Mouse (Mus musculus): Measurements from ENCODE around the gene Rasgrp2. TPM values are rescaled to one million over a fixed set of nuclear protein-coding genes. Genes with fewer than 3 reads are reported as not detected.

Gene Rasgrp2
- total and polyA plus RNA-seq, 3 experiments, result 176 to 233 TPM; not detected in 1

- Histone ChIP-seq H3K9me3 (replicated peaks; ENCODE audit: insufficient read depth, low read length) (no peaks in the 10 kb centered on the region), H3K27ac (ENCODE audit: control insufficient read depth, low read depth, low read length) (no peak overlapping the region), H3K4me3 (ENCODE audit: control insufficient read depth in 1 of 2, insufficient read depth in 1 of 2, low read depth in 2 of 2, low read length in 2 of 2) (no peak overlapping the region), H3K36me3 (ENCODE audit: control insufficient read depth in 1 of 2, insufficient read depth in 2 of 2, low read length in 2 of 2) (no peaks in the 10 kb centered on the region), H3K27me3 (ENCODE audit: control insufficient read depth in 1 of 2, insufficient read depth in 2 of 2, low read length in 2 of 2) (no peaks in the 10 kb centered on the region), H3K79me2 (ENCODE audit: control insufficient read depth, insufficient read depth, low read length, poor library complexity) (peaks cover 2% of the 10 kb centered on the region; the same call in 1 of the 2 replicates), H3K4me1 (ENCODE audit: control insufficient read depth in 1 of 2, insufficient read depth in 2 of 2, low read length in 2 of 2) (peaks cover 0 to 8% of the 10 kb centered on the region in 2 experiments; a peak in 2 of 4 replicates), H3K9ac (ENCODE audit: control insufficient read depth, low read depth, low read length, poor library complexity, severe bottlenecking) (no peak overlapping the region)
- DNase-seq (ENCODE audit: low read depth, low spot score), result no peak
- TF ChIP-seq ZKSCAN1 (IDR thresholded peaks at IDR 0.05; ENCODE audit: low read depth, low read length), result no peak
- TF ChIP-seq POLR2AphosphoS5 (IDR thresholded peaks at IDR 0.05; ENCODE audit: borderline replicate concordance, low read depth, low read length), result no peak
- no peak for TF ChIP-seq ELF1 (IDR thresholded peaks at IDR 0.05; ENCODE audit: low read depth, low read length)
- TF ChIP-seq CHD1 (IDR thresholded peaks at IDR 0.05; ENCODE audit: low read depth, low read length), result no peak
- TF ChIP-seq NELFE (IDR thresholded peaks at IDR 0.05; ENCODE audit: low read depth, low read length), result no peak
- no peak for TF ChIP-seq UBTF (IDR thresholded peaks at IDR 0.05; ENCODE audit: borderline replicate concordance, insufficient read depth, low read depth, low read length)
- no peak for TF ChIP-seq SMC3 (IDR thresholded peaks at IDR 0.05; ENCODE audit: low read depth, low read length)
- no peak for TF ChIP-seq MEF2A (IDR thresholded peaks at IDR 0.05; ENCODE audit: extremely low read depth, insufficient replicate concordance, low read depth, low read length, poor library complexity, severe bottlenecking)
- TF ChIP-seq USF1 (IDR thresholded peaks at IDR 0.05; ENCODE audit: low read depth, low read length), result no peak
These were observed 2.9 kb upstream of the Rasgrp2 start for GRCm38 (mm10) chr19:6396237-6396636.

GRCm38 (mm10) chr19:6397582-6398249, 1.4 kb upstream of the Rasgrp2 start:
- Histone ChIP-seq H3K36me3 (ENCODE audit: control insufficient read depth in 1 of 2, insufficient read depth in 2 of 2, low read length in 2 of 2) (peaks cover 0 to 4% of the 10 kb centered on the region in 2 experiments; a peak in 2 of 4 replicates), H3K27ac (ENCODE audit: control insufficient read depth, low read depth, low read length) (no peak overlapping the region), H3K9ac (ENCODE audit: control insufficient read depth, low read depth, low read length, poor library complexity, severe bottlenecking) (no peak overlapping the region), H3K4me1 (ENCODE audit: control insufficient read depth in 1 of 2, insufficient read depth in 2 of 2, low read length in 2 of 2) (peaks cover 0 to 17% of the 10 kb centered on the region in 2 experiments; a peak in 3 of 4 replicates), H3K9me3 (replicated peaks; ENCODE audit: insufficient read depth, low read length) (no peaks in the 10 kb centered on the region), H3K27me3 (ENCODE audit: control insufficient read depth in 1 of 2, insufficient read depth in 2 of 2, low read length in 2 of 2) (no peaks in the 10 kb centered on the region), H3K79me2 (ENCODE audit: control insufficient read depth, insufficient read depth, low read length, poor library complexity) (peaks cover 2% of the 10 kb centered on the region; the same call in 1 of the 2 replicates), H3K4me3 (ENCODE audit: control insufficient read depth in 1 of 2, insufficient read depth in 1 of 2, low read depth in 2 of 2, low read length in 2 of 2) (no peak overlapping the region)
- TF ChIP-seq USF1 (IDR thresholded peaks at IDR 0.05; ENCODE audit: low read depth, low read length) (no peak), NRF1 (IDR thresholded peaks at IDR 0.05; ENCODE audit: insufficient read depth, low read depth, low read length, poor library complexity, severe bottlenecking) (no peak), HCFC1 (IDR thresholded peaks at IDR 0.05; ENCODE audit: low read depth, low read length) (no peak), TBP (IDR thresholded peaks at IDR 0.05; ENCODE audit: low read depth, low read length) (no peak), BHLHE40 (IDR thresholded peaks at IDR 0.05; ENCODE audit: borderline replicate concordance, low read depth, low read length) (no peak), ZMIZ1 (IDR thresholded peaks at IDR 0.05; ENCODE audit: low read depth, low read length) (no peak), MAX (IDR thresholded peaks at IDR 0.05; ENCODE audit: low read length) (no peak), NELFE (IDR thresholded peaks at IDR 0.05; ENCODE audit: low read depth, low read length) (no peak), RAD21 (IDR thresholded peaks at IDR 0.05; ENCODE audit: low read depth, low read length) (no peak), POLR2A (IDR thresholded peaks at IDR 0.05; ENCODE audit: control insufficient read depth in 1 of 2, insufficient read depth in 1 of 2, low read depth in 1 of 2, low read length in 2 of 2, poor library complexity in 1 of 2) (no peak), RCOR1 (IDR thresholded peaks at IDR 0.05; ENCODE audit: low read depth, low read length) (no peak), MEF2A (IDR thresholded peaks at IDR 0.05; ENCODE audit: extremely low read depth, insufficient replicate concordance, low read depth, low read length, poor library complexity, severe bottlenecking) (no peak), CHD1 (IDR thresholded peaks at IDR 0.05; ENCODE audit: low read depth, low read length) (no peak), POLR2AphosphoS5 (IDR thresholded peaks at IDR 0.05; ENCODE audit: borderline replicate concordance, low read depth, low read length) (no peak), MXI1 (IDR thresholded peaks at IDR 0.05; ENCODE audit: low read depth, low read length) (no peak), ETS1 (IDR thresholded peaks at IDR 0.05; ENCODE audit: low read depth, low read length) (no peak), ZC3H11A (IDR thresholded peaks at IDR 0.05; ENCODE audit: low read depth, low read length) (no peak), POLR2AphosphoS2 (IDR thresholded peaks at IDR 0.05; ENCODE audit: low read length) (no peak), MAZ (IDR thresholded peaks at IDR 0.05; ENCODE audit: low read depth, low read length) (no peak), SMC3 (IDR thresholded peaks at IDR 0.05; ENCODE audit: low read depth, low read length) (no peak)
- no peak for DNase-seq (ENCODE audit: low read depth, low spot score)
